Mouse (Mus musculus) mesoderm, embryonic 11.5 days (tissue): ENCODE data around the gene Hnrnpul1.

ENCODE experiments used
- DNase-seq: peaks from one replicate; pipeline ENCODE4 v3.0.0-alpha.2; 2012; ENCODE audit warnings: low read depth, low spot score

Hnrnpul1 gene

GRCm38 (mm10) chr7:25719761-25720610 lies 34.6 kb downstream of the Hnrnpul1 start:
- peak; percentile 84 for DNase-seq

- DNase-seq, result peak; percentile 94
These were observed 35.7 kb downstream of the Hnrnpul1 start, which contains the start of gene Ccdc97 for GRCm38 (mm10) chr7:25718788-25719417. TSS of gene Ccdc97 (minus strand) at chr7:25719088.

GRCm38 (mm10) chr7:25717478-25717877 lies 37.1 kb downstream of the Hnrnpul1 start:
- no peak for DNase-seq

GRCm38 (mm10) chr7:25715731-25716271 lies 38.8 kb downstream of the Hnrnpul1 start:
- no peak for DNase-seq

GRCm38 (mm10) chr7:25714581-25714980 lies 40.0 kb downstream of the Hnrnpul1 start:
- no peak for DNase-seq

GRCm38 (mm10) chr7:25712801-25713200 lies 41.8 kb downstream of the Hnrnpul1 start:
- DNase-seq, result no peak

- peak; percentile 68 for DNase-seq
These were observed 42.8 kb downstream of the Hnrnpul1 start for GRCm38 (mm10) chr7:25711731-25712197.

GRCm38 (mm10) chr7:25711165-25711564 lies 43.4 kb downstream of the Hnrnpul1 start:
- DNase-seq, result no peak

- DNase-seq, result no peak
These were observed 43.9 kb downstream of the Hnrnpul1 start for GRCm38 (mm10) chr7:25710519-25711130.

GRCm38 (mm10) chr7:25709961-25710360 lies 44.6 kb downstream of the Hnrnpul1 start:
- DNase-seq, result no peak

GRCm38 (mm10) chr7:25707581-25708292 lies 46.8 kb downstream of the Hnrnpul1 start:
- DNase-seq, result no peak

- DNase-seq, result no peak
These were observed 47.9 kb downstream of the Hnrnpul1 start for GRCm38 (mm10) chr7:25706578-25707170.

GRCm38 (mm10) chr7:25705801-25706251 lies 48.7 kb downstream of the Hnrnpul1 start:
- DNase-seq, result no peak

- no peak for DNase-seq
These were observed 49.7 kb downstream of the Hnrnpul1 start for GRCm38 (mm10) chr7:25704716-25705364.

GRCm38 (mm10) chr7:25703793-25704494 lies 50.6 kb downstream of the Hnrnpul1 start:
- DNase-seq, result no peak

- DNase-seq, result no peak
These were observed 52.2 kb downstream of the Hnrnpul1 start for GRCm38 (mm10) chr7:25702350-25702749.

GRCm38 (mm10) chr7:25700732-25701131 lies 53.8 kb downstream of the Hnrnpul1 start:
- DNase-seq, result no peak

GRCm38 (mm10) chr7:25699851-25700250 lies 54.7 kb downstream of the Hnrnpul1 start:
- DNase-seq, result no peak

GRCm38 (mm10) chr7:25694104-25694503 lies 60.5 kb downstream of the Hnrnpul1 start:
- DNase-seq, result no peak

- DNase-seq, result no peak
These were observed 64.5 kb downstream of the Hnrnpul1 start for GRCm38 (mm10) chr7:25690051-25690450.
